In the genomic region with DNA sequence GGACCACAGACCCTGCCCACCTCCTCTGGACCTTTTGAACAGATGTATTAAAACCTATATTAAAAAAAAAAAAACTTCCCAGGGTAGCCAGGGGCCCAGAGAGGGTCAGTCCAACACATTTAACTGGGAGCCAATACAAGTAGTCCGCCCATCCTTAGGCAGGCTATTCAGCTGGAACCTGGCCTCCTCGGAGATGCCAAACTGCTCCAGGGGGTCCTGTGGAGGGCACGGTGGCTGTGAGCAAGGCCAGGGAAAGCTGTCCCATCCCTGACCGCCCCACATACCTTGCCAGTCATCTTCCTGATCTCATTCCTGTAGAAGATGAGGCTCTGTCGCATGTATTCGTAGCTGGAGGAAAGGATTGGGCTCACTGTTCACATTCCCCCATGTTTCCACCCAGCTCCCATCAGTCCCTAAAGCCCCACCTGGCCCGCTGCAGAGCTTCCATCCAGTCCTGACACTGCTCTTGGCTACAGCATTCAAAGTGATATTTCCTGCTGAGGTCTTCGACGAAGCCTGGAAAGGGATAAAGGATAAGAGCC, we compare ENCODE assay signal across 9 mouse cellular contexts. TPM values are rescaled to one million over a fixed set of nuclear protein-coding genes. Genes with fewer than 3 reads are reported as not detected.
DNase-seq lines count a peak whose midpoint lies in the region; ATAC-seq and TF ChIP-seq lines count a peak whose summit lies in the region.
"Had no signal": no experiment of that assay in that cellular context is flagged by ENCODE, and none has a peak within 500 bp of the region (broad histone marks: within the 10 kb centered on the region; RNA-seq: fewer than 3 reads in every experiment).

No protein-coding gene starts in this region.

- peaks cover 67% of the 10 kb centered on the region for H3K36me3 ChIP-seq in heart, embryonic 14.5 days (ENCODE audit: control insufficient read depth, insufficient read depth, low read length)
- peaks cover 60% of the 10 kb centered on the region for H3K36me3 ChIP-seq in hindbrain, embryonic 12.5 days
- peaks cover 22% of the 10 kb centered on the region for H3K36me3 ChIP-seq in midbrain, embryonic 11.5 days (ENCODE audit: control insufficient read depth, insufficient read depth, low read length)

- peaks cover 10 to 26% of the 10 kb centered on the region in 2 experiments for H3K4me1 ChIP-seq in heart, embryonic 14.5 days (ENCODE audit: control insufficient read depth in 2 of 2, insufficient read depth in 2 of 2, low read length in 2 of 2)
- H3K4me1 ChIP-seq in bone marrow macrophage, adult 2 months (ENCODE audit: control insufficient read depth, insufficient read depth, low read length), result peaks cover 10% of the 10 kb centered on the region
- H3K4me1 ChIP-seq in hindbrain, embryonic 12.5 days, result peaks cover 28% of the 10 kb centered on the region
- H3K4me1 ChIP-seq in midbrain, embryonic 11.5 days (ENCODE audit: control insufficient read depth, insufficient read depth, low read length), result peaks cover 24% of the 10 kb centered on the region

- intact Hi-C loops in heart, postnatal 36 days (cut with DNase I), result no loop called here

- WGBS in heart, embryonic 14.5 days, result 80% methylated on average over 9 of the region's 9 CpGs
- 90% methylated on average over 9 of the region's 9 CpGs for WGBS in hindbrain, embryonic 12.5 days
- WGBS in midbrain, embryonic 11.5 days, result 85% methylated on average over 9 of the region's 9 CpGs

- DNase-seq in heart, postnatal 36 days, result no peak
- no peak for DNase-seq in midbrain, embryonic 11.5 days (ENCODE audit: low spot score, missing footprints)
- no peak for DNase-seq in retina, postnatal 1 day
- no peak for DNase-seq in left cerebral cortex, adult 18-20 months (ENCODE audit: low spot score in 2 of 2)
- DNase-seq in adrenal gland, postnatal 14 days, result no peak
- DNase-seq: layer of hippocampus, adult 9-11 months had no signal

- no peak for TF ChIP-seq POLR2A in bone marrow macrophage, adult 2 months (IDR thresholded peaks at IDR 0.05; ENCODE audit: borderline replicate concordance, low read depth, low read length)

- TF ChIP-seq CTCF in bone marrow macrophage, adult 2 months (IDR thresholded peaks at IDR 0.05; ENCODE audit: low read depth, low read length), result no peak

- H3K9ac ChIP-seq in heart, embryonic 14.5 days (ENCODE audit: low read length), result no peak overlapping the region; the same call in 1 of the 2 replicates
- peak overlapping the region; percentile 98 for H3K9ac ChIP-seq in hindbrain, embryonic 12.5 days
- H3K9ac ChIP-seq in midbrain, embryonic 11.5 days (ENCODE audit: low read length), result peak overlapping the region; percentile 98

- H3K4me2 ChIP-seq in heart, embryonic 14.5 days (ENCODE audit: low read length), result peak overlapping the region; percentile 92
- peak overlapping the region; percentile 95 for H3K4me2 ChIP-seq in hindbrain, embryonic 12.5 days (replicated peaks)
- peak overlapping the region; percentile 96 for H3K4me2 ChIP-seq in midbrain, embryonic 11.5 days

- H3K4me3 ChIP-seq in heart, embryonic 14.5 days (ENCODE audit: control insufficient read depth in 1 of 2, insufficient read depth in 1 of 2, low read depth in 1 of 2, low read length in 2 of 2), result no peak overlapping the region
- peak overlapping the region; percentile 76 for H3K4me3 ChIP-seq in bone marrow macrophage, adult 2 months (ENCODE audit: insufficient read depth, low read length)
- peak overlapping the region; percentile 89; the same call in 1 of the 2 replicates for H3K4me3 ChIP-seq in hindbrain, embryonic 12.5 days
- peak overlapping the region; percentile 99 for H3K4me3 ChIP-seq in midbrain, embryonic 11.5 days (ENCODE audit: low read depth, low read length)

- no peaks in the 10 kb centered on the region for H3K9me3 ChIP-seq in heart, embryonic 14.5 days (ENCODE audit: control insufficient read depth, low read length)
- no peaks in the 10 kb centered on the region for H3K9me3 ChIP-seq in hindbrain, embryonic 12.5 days (replicated peaks)
- H3K9me3 ChIP-seq in midbrain, embryonic 11.5 days (ENCODE audit: control insufficient read depth, low read length), result no peaks in the 10 kb centered on the region

- no peaks in the 10 kb centered on the region for H3K27me3 ChIP-seq in heart, embryonic 14.5 days (ENCODE audit: control insufficient read depth, insufficient read depth, low read length)
- H3K27me3 ChIP-seq in hindbrain, embryonic 12.5 days, result no peaks in the 10 kb centered on the region
- no peaks in the 10 kb centered on the region for H3K27me3 ChIP-seq in midbrain, embryonic 11.5 days (ENCODE audit: control insufficient read depth, insufficient read depth, low read length)

- no peak for ATAC-seq in heart, embryonic 14.5 days (ENCODE audit: insufficient number of reproducible peaks, insufficient read depth, low FRiP score, low read depth)
- no peak for ATAC-seq in hindbrain, embryonic 12.5 days (ENCODE audit: low FRiP score)
- no peak for ATAC-seq in midbrain, embryonic 11.5 days (ENCODE audit: low FRiP score)

- H3K27ac ChIP-seq in heart, embryonic 14.5 days (replicated peaks in 1 of 2; ENCODE audit: control insufficient read depth in 1 of 2, insufficient read depth in 1 of 2, low read depth in 2 of 2, low read length in 2 of 2), result no peak overlapping the region
- no peak overlapping the region for H3K27ac ChIP-seq in bone marrow macrophage, adult 2 months (ENCODE audit: insufficient read depth, low read depth, low read length)
- no peak overlapping the region for H3K27ac ChIP-seq in hindbrain, embryonic 12.5 days
- H3K27ac ChIP-seq in midbrain, embryonic 11.5 days (ENCODE audit: low read depth, low read length), result no peak overlapping the region

RNA-seq across cellular contexts. Expression of a gene that starts 1.6 kb away (rescaled TPM):
- polyA plus RNA-seq in heart, embryonic 14.5 days (2014; fragmentation: Nextera tagmentation; extraction: Ambion mirVana), result 49.2 and 51.0 TPM in 2 replicates
- 10 to 100 TPM; 29.5 to 29.7 TPM for total RNA-seq in heart, postnatal 36 days (2021)
- 38.5 and 51.4 TPM in 2 replicates for polyA plus RNA-seq in bone marrow macrophage, adult 2 months (2012; ENCODE audit: insufficient read depth, insufficient read length, missing spikeins)
- 65.3 and 71.8 TPM in 2 replicates for polyA plus RNA-seq in hindbrain, embryonic 12.5 days (2016; fragmentation: Nextera tagmentation; extraction: Ambion mirVana)
- polyA plus RNA-seq in midbrain, embryonic 11.5 days (2014; fragmentation: Nextera tagmentation; extraction: Ambion mirVana), result 92.2 and 104 TPM in 2 replicates
- 10 to 100 TPM; 46.8 to 53.3 TPM for total RNA-seq in left cerebral cortex, adult 18-20 months (2021)
- total RNA-seq in adrenal gland, postnatal 14 days (2021), result 47.6 and 52.2 TPM in 2 replicates

RNA-seq across cellular contexts. Expression of a gene that starts 2.0 kb away (rescaled TPM):
- 71.1 and 75.4 TPM in 2 replicates for polyA plus RNA-seq in heart, embryonic 14.5 days (2014; fragmentation: Nextera tagmentation; extraction: Ambion mirVana)
- 10 to 100 TPM; 29.3 to 31.3 TPM for total RNA-seq in heart, postnatal 36 days (2021)
- polyA plus RNA-seq in bone marrow macrophage, adult 2 months (2012; ENCODE audit: insufficient read depth, insufficient read length, missing spikeins), result 117 and 122 TPM in 2 replicates
- polyA plus RNA-seq in hindbrain, embryonic 12.5 days (2016; fragmentation: Nextera tagmentation; extraction: Ambion mirVana), result 139 TPM in 2 replicates
- polyA plus RNA-seq in midbrain, embryonic 11.5 days (2014; fragmentation: Nextera tagmentation; extraction: Ambion mirVana), result 138 and 151 TPM in 2 replicates
- 10 to 100 TPM; 66.1 to 77.7 TPM for total RNA-seq in left cerebral cortex, adult 18-20 months (2021)
- total RNA-seq in adrenal gland, postnatal 14 days (2021), result 59.5 and 71.1 TPM in 2 replicates

RNA-seq across cellular contexts. Expression of a gene that starts 8.7 kb away (rescaled TPM):
- 0.12 TPM in 1 of 2 replicates, not detected in the other for polyA plus RNA-seq in heart, embryonic 14.5 days (2014; fragmentation: Nextera tagmentation; extraction: Ambion mirVana)
- total RNA-seq in heart, postnatal 36 days (2021), result under 1 TPM; 0.22 to 0.53 TPM
- not detected in 2 replicates for polyA plus RNA-seq in bone marrow macrophage, adult 2 months (2012; ENCODE audit: insufficient read depth, insufficient read length, missing spikeins)
- not detected in 2 replicates for polyA plus RNA-seq in hindbrain, embryonic 12.5 days (2016; fragmentation: Nextera tagmentation; extraction: Ambion mirVana)
- polyA plus RNA-seq in midbrain, embryonic 11.5 days (2014; fragmentation: Nextera tagmentation; extraction: Ambion mirVana), result not detected in 2 replicates
- 1 to 10 TPM; 2.4 to 2.9 TPM for total RNA-seq in left cerebral cortex, adult 18-20 months (2021)
- total RNA-seq in adrenal gland, postnatal 14 days (2021), result 0.74 and 0.94 TPM in 2 replicates

RNA-seq across cellular contexts. Expression of a gene that starts 16.9 kb away (rescaled TPM):
- 5.5 and 5.6 TPM in 2 replicates for polyA plus RNA-seq in heart, embryonic 14.5 days (2014; fragmentation: Nextera tagmentation; extraction: Ambion mirVana)
- under 1 TPM in 1 of 2 experiments, not detected in 1; 0.46 TPM for total RNA-seq in heart, postnatal 36 days (2021)
- polyA plus RNA-seq in bone marrow macrophage, adult 2 months (2012; ENCODE audit: insufficient read depth, insufficient read length, missing spikeins), result not detected in 2 replicates
- polyA plus RNA-seq in hindbrain, embryonic 12.5 days (2016; fragmentation: Nextera tagmentation; extraction: Ambion mirVana), result 0.83 and 1.7 TPM in 2 replicates
- 0.38 and 0.80 TPM in 2 replicates for polyA plus RNA-seq in midbrain, embryonic 11.5 days (2014; fragmentation: Nextera tagmentation; extraction: Ambion mirVana)
- 1 to 10 TPM; 6.6 to 8.0 TPM for total RNA-seq in left cerebral cortex, adult 18-20 months (2021)
- total RNA-seq in adrenal gland, postnatal 14 days (2021), result 2.8 and 3.1 TPM in 2 replicates

RNA-seq across cellular contexts. Expression of a gene that starts 30.1 kb away (rescaled TPM):
- 2,025 and 2,172 TPM in 2 replicates for polyA plus RNA-seq in heart, embryonic 14.5 days (2014; fragmentation: Nextera tagmentation; extraction: Ambion mirVana)
- total RNA-seq in heart, postnatal 36 days (2021), result 100 to 1,000 TPM; 850 to 884 TPM
- polyA plus RNA-seq in bone marrow macrophage, adult 2 months (2012; ENCODE audit: insufficient read depth, insufficient read length, missing spikeins), result 823 and 921 TPM in 2 replicates
- 1,255 and 1,389 TPM in 2 replicates for polyA plus RNA-seq in hindbrain, embryonic 12.5 days (2016; fragmentation: Nextera tagmentation; extraction: Ambion mirVana)
- polyA plus RNA-seq in midbrain, embryonic 11.5 days (2014; fragmentation: Nextera tagmentation; extraction: Ambion mirVana), result 1,723 and 1,824 TPM in 2 replicates
- total RNA-seq in left cerebral cortex, adult 18-20 months (2021), result 100 to 1,000 TPM; 517 to 561 TPM
- total RNA-seq in adrenal gland, postnatal 14 days (2021), result 734 and 741 TPM in 2 replicates

Comparison
In these comparisons a context has a peak if more than half of its experiments do, and no peak if none do; other contexts are left out.
1. H3K4me3 ChIP-seq: peak in bone marrow macrophage, adult 2 months (single experiment), hindbrain, embryonic 12.5 days (single experiment) and midbrain, embryonic 11.5 days (single experiment); none in heart, embryonic 14.5 days (0 of 2).
2. Peak in every context shown above with its lines, with median percentiles within 50 percentile points of each other: H3K4me2 ChIP-seq.